Mouse (Mus musculus) bone marrow macrophage, adult 2 months (primary cell): ENCODE measurements around the gene Epsti1. TPM values are rescaled to one million over a fixed set of nuclear protein-coding genes. Genes with fewer than 3 reads are reported as not detected.

Experiments used
- H3K27ac ChIP-seq: 2 replicates; pipeline ENCODE4 v1.5.1; 2012; ENCODE audit warnings: low read depth, low read length; ENCODE audit not compliant: insufficient read depth
- H3K4me1 ChIP-seq: 2 replicates; pipeline ENCODE4 v1.6.1; 2012; ENCODE audit warnings: low read length; ENCODE audit not compliant: control insufficient read depth, insufficient read depth
- H3K4me3 ChIP-seq: 2 replicates; pipeline ENCODE4 v1.5.1; 2012; ENCODE audit warnings: mild to moderate bottlenecking, low read length, moderate library complexity; ENCODE audit not compliant: insufficient read depth
- CTCF ChIP-seq: IDR thresholded peaks from 2 replicates; pipeline ENCODE4 v1.5.1; 2012; ENCODE audit warnings: low read depth, mild to moderate bottlenecking, low read length, moderate library complexity
- POLR2A ChIP-seq: IDR thresholded peaks from 2 replicates; pipeline ENCODE4 v1.6.1; 2012; ENCODE audit warnings: mild to moderate bottlenecking, low read depth, low read length, borderline replicate concordance
- polyA plus RNA-seq: library from polyadenylated mRNA; stranded (reverse); fragments of >200 nt; gene quantifications from 2 replicates; pipeline ENCODE4 v1.2.4, GENCODE M21; 2012; ENCODE audit not compliant: missing spikeins, insufficient read depth, insufficient read length

Epsti1 gene
- polyA plus RNA-seq, 1 experiment: 132 TPM

- TF ChIP-seq CTCF: no peak
- TF ChIP-seq POLR2A: no peak
- Histone ChIP-seq H3K27ac (no peak overlapping the region), H3K4me3 (no peak overlapping the region), H3K4me1 (no peaks in the 10 kb centered on the region)
Measured at GRCm38 (mm10) chr14:78048674-78049073, 144.6 kb downstream of the Epsti1 start.

Other genes starting within 250 kb of the Epsti1 start
- gene Dnajc15, start 29.1 kb upstream of the Epsti1 start, polyA plus RNA-seq: 89.3 and 108 TPM in 2 replicates
- not detected in 2 replicates for gene Fam216b, start 184.8 kb downstream of the Epsti1 start, polyA plus RNA-seq